In the genomic region with DNA sequence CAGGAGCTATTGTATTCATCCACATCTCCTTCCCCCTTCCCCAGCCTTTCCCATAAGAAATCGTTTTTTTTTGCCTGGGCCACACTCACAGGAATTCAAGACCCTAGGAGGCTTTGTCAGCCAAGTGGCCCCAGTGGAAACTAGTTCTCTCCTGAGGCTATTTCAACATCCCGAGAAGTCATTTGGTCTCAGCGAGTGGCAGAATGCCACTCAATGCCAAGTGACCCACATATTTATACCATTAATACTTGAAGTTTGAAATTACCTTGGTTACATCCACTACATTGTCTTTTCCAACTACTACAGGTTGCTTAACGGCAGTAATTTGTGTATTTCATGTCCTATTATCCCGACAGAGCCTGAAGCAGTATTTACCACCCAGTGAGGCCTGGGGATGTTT, we compare ENCODE assay signal across 31 mouse cellular contexts. TPM values are rescaled to one million over a fixed set of nuclear protein-coding genes. Genes with fewer than 3 reads are reported as not detected.
"Had no signal": no experiment of that assay in that cellular context is flagged by ENCODE, and none has a peak within 500 bp of the region (broad histone marks: within the 10 kb centered on the region; RNA-seq: fewer than 3 reads in every experiment).

No protein-coding gene starts in this region.

- ATAC-seq: forebrain, embryonic 13.5 days; forebrain, embryonic 14.5 days; forebrain, embryonic 15.5 days; forebrain, embryonic 16.5 days; forebrain, postnatal 0 days had no signal

- H3K4me2 ChIP-seq: embryonic facial prominence, embryonic 12.5 days; embryonic facial prominence, embryonic 13.5 days; embryonic facial prominence, embryonic 15.5 days; forebrain, embryonic 12.5 days; forebrain, embryonic 13.5 days; forebrain, embryonic 15.5 days had no signal

- H3K9ac ChIP-seq: embryonic facial prominence, embryonic 12.5 days; embryonic facial prominence, embryonic 13.5 days; embryonic facial prominence, embryonic 15.5 days; forebrain, embryonic 12.5 days; forebrain, embryonic 13.5 days; forebrain, embryonic 15.5 days; forebrain, postnatal 0 days had no signal

- H3K4me3 ChIP-seq: embryonic facial prominence, embryonic 10.5 days; embryonic facial prominence, embryonic 12.5 days; embryonic facial prominence, embryonic 13.5 days; embryonic facial prominence, embryonic 15.5 days; erythroblast, embryonic 14.5 days; forebrain, embryonic 10.5 days; forebrain, embryonic 12.5 days; forebrain, embryonic 13.5 days; forebrain, embryonic 15.5 days; gastrocnemius, adult 2 months; heart, adult 2 months had no signal

- H3K36me3 ChIP-seq: embryonic facial prominence, embryonic 10.5 days; embryonic facial prominence, embryonic 12.5 days; embryonic facial prominence, embryonic 13.5 days; embryonic facial prominence, embryonic 15.5 days; forebrain, embryonic 10.5 days; forebrain, embryonic 12.5 days; forebrain, embryonic 15.5 days had no signal

- H3K27me3 ChIP-seq: embryonic facial prominence, embryonic 12.5 days; embryonic facial prominence, embryonic 13.5 days; embryonic facial prominence, embryonic 15.5 days; forebrain, embryonic 12.5 days; forebrain, embryonic 13.5 days; forebrain, embryonic 15.5 days had no signal

- H3K27ac ChIP-seq: embryonic facial prominence, embryonic 10.5 days; embryonic facial prominence, embryonic 12.5 days; embryonic facial prominence, embryonic 13.5 days; embryonic facial prominence, embryonic 15.5 days; forebrain, embryonic 10.5 days; forebrain, embryonic 12.5 days; forebrain, embryonic 13.5 days; forebrain, embryonic 15.5 days; gastrocnemius, adult 2 months; heart, adult 2 months had no signal

- H3K9me3 ChIP-seq: embryonic facial prominence, embryonic 10.5 days; embryonic facial prominence, embryonic 12.5 days; embryonic facial prominence, embryonic 13.5 days; embryonic facial prominence, embryonic 15.5 days; forebrain, embryonic 10.5 days; forebrain, embryonic 12.5 days; forebrain, embryonic 13.5 days; forebrain, embryonic 15.5 days had no signal

- DNase-seq: cerebellum, adult 2 months; cerebellum, adult 8-10 months; cerebellum, adult 9-10 months; cerebellum, adult 9-11 months; cerebellum, postnatal 10 days; cerebellum, postnatal 14 days; cerebellum, postnatal 25 days; cerebellum, postnatal 36 days; embryo, embryonic 11 days; forebrain, postnatal 0 days; gastrocnemius, adult 2 months; gastrocnemius, postnatal 10 days; gastrocnemius, postnatal 14 days; gastrocnemius, postnatal 25 days; gastrocnemius, postnatal 36 days; heart, adult 18-20 months; heart, adult 2 months had no signal

- H3K4me1 ChIP-seq: embryonic facial prominence, embryonic 12.5 days; forebrain, embryonic 12.5 days; forebrain, embryonic 13.5 days; forebrain, embryonic 15.5 days had no signal

RNA-seq across cellular contexts. Expression of gene Dhrs7c, which starts 53.8 kb away (rescaled TPM):
- total RNA-seq: common myeloid progenitor, adult 5-6 weeks had no signal
- polyA plus RNA-seq: cerebellum, adult 2 months; embryonic facial prominence, embryonic 10.5 days; embryonic facial prominence, embryonic 11.5 days; erythroblast, embryonic 14.5 days; forebrain, embryonic 10.5 days; forebrain, embryonic 11.5 days; forebrain, embryonic 12.5 days; forebrain, embryonic 13.5 days; forebrain, embryonic 14.5 days; forebrain, embryonic 15.5 days; forebrain, embryonic 16.5 days had no signal
